Mouse (Mus musculus) layer of hippocampus, postnatal 25 days (tissue): ENCODE measurements around the gene Asb8. TPM values are rescaled to one million over a fixed set of nuclear protein-coding genes. Genes with fewer than 3 reads are reported as not detected.

Source experiments
- DNase-seq, 2 experiments: peaks; one replicate each; pipeline ENCODE4 v3.0.0; 2022; ENCODE audit warnings: mixed read lengths in 2 of 2, low spot score in 1 of 2; ENCODE audit errors: extremely low spot score in 1 of 2
- total RNA-seq, 2 experiments: library from RNA; stranded (reverse); gene quantifications; 2 replicates each; pipeline ENCODE4 v1.2.3; 2021

Asb8 gene
- total RNA-seq, 2 experiments from 2014 or later, result 48.7 to 53.0 TPM

GRCm38 (mm10) chr15:98089421-98090183 lies 75.8 kb downstream of the Asb8 start:
- peak in 1 of 2 experiments; percentile 50 for DNase-seq

GRCm38 (mm10) chr15:98088889-98089288 lies 76.5 kb downstream of the Asb8 start:
- no peak for DNase-seq

Other genes with a start within 250 kb of the Asb8 start
- gene Tmem106c, start 201.4 kb downstream of the Asb8 start, total RNA-seq, result 10 to 100 TPM; 26.8 to 27.2 TPM
- 1 to 10 TPM in 1 of 2 experiments, under 1 TPM in 1; 0.42 to 1.0 TPM for gene Col2a1, start 160.9 kb downstream of the Asb8 start, total RNA-seq
- 100 to 1,000 TPM; 348 to 370 TPM for gene Pfkm, start 73.0 kb downstream of the Asb8 start, total RNA-seq
- gene Senp1, start 71.9 kb downstream of the Asb8 start, total RNA-seq, result 10 to 100 TPM; 10.8 to 12.6 TPM
- 10 to 100 TPM; 10.9 to 12.4 TPM for gene Ccdc184, start 1.5 kb upstream of the Asb8 start, total RNA-seq
- not detected for gene Olfr288, start 29.9 kb upstream of the Asb8 start, total RNA-seq
- gene Gm44579, start 55.4 kb upstream of the Asb8 start, total RNA-seq, result under 1 TPM in 1 of 2 experiments, not detected in 1; 0.15 TPM
- 1 to 10 TPM; 3.6 to 5.3 TPM for gene Olfr287, start 55.4 kb upstream of the Asb8 start, total RNA-seq
- gene Olfr286, start 68.8 kb upstream of the Asb8 start, total RNA-seq, result not detected
- gene H1fnt, start 91.7 kb upstream of the Asb8 start, total RNA-seq, result not detected
- 1 to 10 TPM; 5.9 to 6.8 TPM for gene Zfp641, start 130.5 kb upstream of the Asb8 start, total RNA-seq
- not detected for gene Olfr285, start 151.7 kb upstream of the Asb8 start, total RNA-seq
- gene Olfr284, start 175.4 kb upstream of the Asb8 start, total RNA-seq, result not detected
- gene Olfr283, start 215.3 kb upstream of the Asb8 start, total RNA-seq, result not detected